Mouse (Mus musculus) cerebellum, postnatal 25 days (tissue): ENCODE measurements around the gene Tmtc4.
A peak's percentile ranks its signal among the peaks of the same experiment; 100 is the strongest.

ENCODE experiments used
- DNase-seq, 2 experiments: peaks; one replicate each; pipeline ENCODE4 v3.0.0; 2021; ENCODE audit warnings: mixed read lengths in 2 of 2

Gene Tmtc4

DNA sequence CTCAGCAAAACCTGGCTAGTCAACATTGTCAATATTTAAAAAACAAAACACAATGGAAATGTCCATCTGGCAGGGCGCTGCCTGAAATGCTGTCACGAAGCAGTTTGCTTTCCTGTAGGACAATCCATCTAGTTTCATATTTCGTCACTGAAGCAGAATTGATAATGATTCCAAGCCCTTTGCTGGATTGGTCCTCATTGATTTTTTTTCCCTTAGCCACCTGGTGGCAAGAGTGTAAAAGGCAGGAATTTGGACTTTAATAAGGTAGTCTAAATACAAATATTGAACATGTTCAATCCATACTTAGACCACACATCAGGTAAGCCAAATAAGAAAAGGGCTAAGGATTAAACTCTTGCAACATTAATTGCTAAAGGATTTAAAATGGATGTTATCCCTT, 82.7 kb downstream of the Tmtc4 start:
- DNase-seq: no peak

DNA sequence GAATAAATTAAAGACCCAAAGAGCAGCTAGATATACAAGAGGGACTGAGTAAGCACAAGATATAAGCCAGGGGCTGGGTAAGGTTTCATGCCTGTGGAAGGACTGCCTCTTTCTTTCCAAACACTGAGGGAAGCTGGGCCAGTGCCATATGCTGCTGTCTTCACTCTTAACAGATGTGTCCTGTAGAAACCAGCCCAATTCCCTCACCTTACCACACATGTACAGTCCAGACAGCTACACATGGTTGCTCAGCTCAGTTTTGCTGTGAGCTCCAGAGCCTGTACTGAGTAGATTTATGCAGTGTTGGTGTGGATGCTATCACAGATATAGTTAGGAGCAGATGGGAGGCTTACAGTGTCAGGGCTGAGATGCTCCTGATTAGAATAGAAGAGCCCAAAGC, 83.2 kb downstream of the Tmtc4 start:
- DNase-seq: peak; percentile 47 to 54

- no peak for DNase-seq
These were observed 85.3 kb downstream of the Tmtc4 start for GRCm38 (mm10) chr14:122898550-122898949.

DNA sequence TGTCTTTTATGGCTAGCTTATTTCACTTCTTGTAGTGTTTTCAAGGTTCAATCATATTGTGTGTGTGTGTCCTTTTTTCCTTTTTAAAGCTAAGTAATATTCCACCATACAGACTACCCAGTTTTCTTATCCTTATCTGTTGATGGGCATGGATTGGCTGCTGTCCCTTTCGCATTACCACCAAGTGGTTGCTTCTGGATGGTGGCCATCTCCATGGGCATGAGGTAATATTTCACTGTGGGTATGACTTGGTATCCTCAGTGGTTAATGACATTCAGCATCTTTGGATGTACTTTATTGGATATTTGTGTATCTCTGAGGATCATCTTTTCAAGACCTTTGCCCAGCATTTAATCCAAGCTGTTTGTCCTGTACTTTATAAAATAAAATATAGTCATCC, 87.7 kb downstream of the Tmtc4 start:
- DNase-seq: peak in 1 of 2 experiments; percentile 59

DNA sequence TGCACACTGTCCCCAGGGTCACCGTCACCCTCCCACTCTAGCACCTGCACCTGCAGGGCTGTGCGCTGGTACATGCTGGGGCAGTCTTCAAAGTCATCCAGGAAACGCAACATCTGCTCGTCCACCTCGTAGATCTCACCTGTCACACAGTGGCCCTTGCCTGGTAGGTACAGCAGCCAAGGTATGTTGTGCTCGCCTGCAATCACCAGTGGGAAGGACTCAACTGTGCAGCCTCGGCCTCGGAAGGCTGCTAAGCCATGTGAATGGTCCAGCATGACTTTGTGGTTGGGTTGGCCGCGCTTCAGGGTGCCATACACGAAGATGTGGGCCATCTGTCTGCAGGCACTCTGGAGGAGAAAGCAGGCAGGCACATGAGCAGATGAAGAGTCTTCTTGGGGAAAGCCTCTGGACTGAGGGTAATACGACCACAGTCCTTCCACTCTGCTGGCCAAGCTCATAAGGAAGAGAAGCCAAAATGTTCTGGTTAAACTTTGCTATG, 92.3 kb downstream of the Tmtc4 start:
- peak; percentile 44 to 57 for DNase-seq

GRCm38 (mm10) chr14:122888480-122888872, 95.4 kb downstream of the Tmtc4 start:
- no peak for DNase-seq

GRCm38 (mm10) chr14:122887702-122888479, 95.9 kb downstream of the Tmtc4 start:
- peak in 1 of 2 experiments; percentile 44 for DNase-seq

DNA sequence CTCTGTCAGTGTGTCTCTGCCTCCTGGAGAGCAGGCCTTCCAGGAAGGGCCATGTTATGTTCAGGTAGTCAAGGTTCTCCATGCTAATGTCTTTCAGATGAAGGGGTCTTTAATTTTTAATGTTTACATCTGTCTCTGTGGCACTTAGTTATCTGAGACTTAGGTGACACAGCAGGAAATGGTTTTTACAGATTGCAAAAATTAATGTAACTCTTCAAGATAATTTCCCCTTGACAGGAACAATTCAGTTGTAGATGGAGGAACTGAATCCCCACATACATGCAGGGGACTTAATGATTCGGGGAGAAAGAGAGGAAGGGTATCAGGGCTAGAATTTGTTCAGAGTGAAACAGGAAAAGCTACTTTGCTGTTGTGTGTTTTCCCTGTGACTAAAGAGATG, 96.6 kb downstream of the Tmtc4 start:
- no peak for DNase-seq

DNA sequence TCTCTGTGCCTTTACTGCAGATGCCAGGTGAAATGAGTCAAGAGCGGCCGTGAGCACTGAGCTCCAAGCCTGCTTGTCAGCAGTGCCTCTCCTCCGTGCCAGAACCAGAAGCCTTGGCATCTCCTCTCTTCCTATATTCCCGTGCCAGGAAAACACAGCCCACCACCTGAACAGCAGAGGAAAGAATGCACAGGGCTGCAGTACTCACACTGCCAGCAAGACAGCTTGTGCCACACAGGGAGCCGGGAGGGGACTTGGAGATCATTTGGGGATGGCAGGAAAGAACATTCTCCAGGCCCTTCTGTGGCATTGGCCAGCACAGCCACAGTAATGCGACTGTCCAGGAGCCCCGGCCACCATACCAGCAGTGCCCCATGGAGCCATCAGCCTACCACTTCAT, 97.9 kb downstream of the Tmtc4 start:
- DNase-seq: peak; percentile 95 to 97

- peak in 1 of 2 experiments; percentile 44 for DNase-seq
These were observed 99.8 kb downstream of the Tmtc4 start for GRCm38 (mm10) chr14:122883821-122884584.

- DNase-seq: no peak
These were observed 100.4 kb downstream of the Tmtc4 start for GRCm38 (mm10) chr14:122883410-122883806.

- DNase-seq: no peak
These were observed 100.9 kb downstream of the Tmtc4 start for GRCm38 (mm10) chr14:122882795-122883409.

- DNase-seq: peak; percentile 48 to 62
These were observed 101.6 kb downstream of the Tmtc4 start for GRCm38 (mm10) chr14:122882201-122882639.

GRCm38 (mm10) chr14:122881699-122882098, 102.1 kb downstream of the Tmtc4 start:
- no peak for DNase-seq

- peak; percentile 51 to 61 for DNase-seq
These were observed 103.5 kb downstream of the Tmtc4 start for GRCm38 (mm10) chr14:122880291-122880690.

DNA sequence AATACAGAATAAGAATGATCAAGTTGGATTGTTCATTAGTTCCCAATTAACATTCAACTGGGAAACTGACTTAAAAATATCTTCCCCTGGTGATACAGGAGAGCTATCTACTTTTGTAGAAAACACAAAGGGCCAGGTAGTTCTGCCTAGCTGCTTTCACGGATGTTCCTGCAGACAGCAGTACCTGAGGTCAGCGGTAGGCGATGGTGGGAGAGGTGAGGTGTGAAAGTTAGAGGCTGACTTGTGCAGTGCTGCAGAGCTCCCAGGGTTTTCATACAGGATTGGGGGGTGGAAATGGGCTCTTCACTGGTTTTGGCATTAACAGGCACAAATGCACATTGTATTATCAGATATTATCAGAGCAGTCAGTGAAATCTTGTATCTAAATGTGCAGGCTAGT, 106.0 kb downstream of the Tmtc4 start:
- DNase-seq: peak; percentile 51

GRCm38 (mm10) chr14:122876723-122877122, 107.1 kb downstream of the Tmtc4 start:
- peak; percentile 50 to 62 for DNase-seq

GRCm38 (mm10) chr14:122876163-122876562, 107.7 kb downstream of the Tmtc4 start:
- peak; percentile 88 to 92 for DNase-seq

DNA sequence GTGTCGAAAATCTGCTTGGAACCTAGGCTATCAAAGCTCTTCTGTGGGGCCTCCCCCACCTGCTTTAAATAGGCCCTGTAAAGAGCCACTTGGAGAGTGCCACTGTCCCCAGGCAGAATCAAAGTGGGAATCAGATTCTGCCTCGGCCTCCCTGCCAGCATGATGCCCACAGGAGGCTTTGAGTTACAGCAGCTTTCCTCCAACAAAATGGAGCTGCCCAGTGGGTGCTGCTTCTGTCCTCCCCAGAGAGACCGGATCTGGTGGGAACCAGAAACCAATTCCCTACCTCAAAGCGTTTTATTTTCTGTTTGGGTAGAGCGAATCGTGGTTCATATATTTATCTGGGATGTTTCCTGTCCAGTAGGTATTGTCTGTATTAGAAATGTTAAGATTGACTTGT, 108.2 kb downstream of the Tmtc4 start:
- peak; percentile 57 to 59 for DNase-seq

GRCm38 (mm10) chr14:122875056-122875455, 108.8 kb downstream of the Tmtc4 start:
- peak; percentile 54 to 73 for DNase-seq

DNA sequence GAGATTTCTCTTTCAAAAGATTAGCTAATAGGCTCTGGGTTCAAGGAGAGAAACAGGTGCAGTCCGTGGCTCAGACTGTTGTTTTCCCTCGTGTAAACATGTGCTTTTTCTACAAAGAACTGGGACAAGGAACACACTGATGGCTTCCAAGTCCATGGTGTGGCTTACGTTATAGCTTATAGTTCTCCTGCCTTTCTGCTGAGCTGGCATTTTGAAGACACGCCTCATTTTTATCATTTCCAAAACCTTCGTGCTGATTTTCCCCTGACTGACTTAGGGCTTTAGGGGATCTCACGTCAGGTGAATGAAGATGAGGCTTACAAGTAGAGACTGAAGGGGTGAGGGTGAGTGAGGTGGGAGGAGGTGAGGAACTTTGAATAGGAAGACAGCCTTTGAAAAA, 111.2 kb downstream of the Tmtc4 start:
- DNase-seq: no peak

- DNase-seq: no peak
These were observed 111.8 kb downstream of the Tmtc4 start for GRCm38 (mm10) chr14:122871841-122872580.

GRCm38 (mm10) chr14:122869831-122870230, 114.0 kb downstream of the Tmtc4 start:
- DNase-seq: peak; percentile 41 to 59
